Mouse (Mus musculus) thymus, adult 18-20 months (tissue): ENCODE measurements around the gene Spats1.
A peak's percentile ranks its signal among the peaks of the same experiment; 100 is the strongest.
"Not testable (repeated sequence)": the region's sequence is repeated elsewhere in the genome, so short reads cannot be mapped to it uniquely, and the experiment has no call there.

ENCODE experiments used
- DNase-seq, 2 experiments: peaks; one replicate each; pipeline ENCODE4 v3.0.0; 2022; ENCODE audit warnings: mixed read lengths in 2 of 2

Spats1 gene

GRCm38 (mm10) chr17:45434262-45434590, 41.0 kb downstream of the Spats1 start:
- no peak for DNase-seq

GRCm38 (mm10) chr17:45433419-45434261, 41.6 kb downstream of the Spats1 start, which contains the start of gene Cdc5l:
TSS of gene Cdc5l (minus strand) at chr17:45433737.
- peak; percentile 82 to 90 for DNase-seq

- DNase-seq: peak in 1 of 2 experiments; percentile 56
Observed at GRCm38 (mm10) chr17:45432706-45433398, 42.4 kb downstream of the Spats1 start.

- no peak for DNase-seq
Observed at GRCm38 (mm10) chr17:45432007-45432406, 43.2 kb downstream of the Spats1 start.

GRCm38 (mm10) chr17:45417387-45417786, 57.8 kb downstream of the Spats1 start:
- DNase-seq: no peak

GRCm38 (mm10) chr17:45411617-45412016, 63.6 kb downstream of the Spats1 start:
- not testable (repeated sequence) for DNase-seq

- no peak for DNase-seq
Observed at GRCm38 (mm10) chr17:45408719-45409118, 66.5 kb downstream of the Spats1 start.

- no peak for DNase-seq
Observed at GRCm38 (mm10) chr17:45406281-45406680, 68.9 kb downstream of the Spats1 start.

GRCm38 (mm10) chr17:45403207-45403606, 72.0 kb downstream of the Spats1 start:
- DNase-seq: no peak

GRCm38 (mm10) chr17:45402601-45403000, 72.6 kb downstream of the Spats1 start:
- DNase-seq: no peak

GRCm38 (mm10) chr17:45402126-45402525, 73.1 kb downstream of the Spats1 start:
- DNase-seq: no peak

- DNase-seq: no peak
Observed at GRCm38 (mm10) chr17:45401126-45401905, 73.9 kb downstream of the Spats1 start.

- no peak for DNase-seq
Observed at GRCm38 (mm10) chr17:45398021-45398420, 77.2 kb downstream of the Spats1 start.

GRCm38 (mm10) chr17:45397541-45397940, 77.7 kb downstream of the Spats1 start:
- no peak for DNase-seq

GRCm38 (mm10) chr17:45394612-45395011, 80.6 kb downstream of the Spats1 start:
- no peak for DNase-seq

- no peak for DNase-seq
Observed at GRCm38 (mm10) chr17:45393765-45394164, 81.5 kb downstream of the Spats1 start.
